Mouse (Mus musculus): ENCODE data around the gene Rdh13.

The Rdh13 gene

GRCm38 (mm10) chr7:4445216-4445791 lies at the start of gene Rdh13:
Rdh13 (minus strand) TSS chr7:4445649.
- DNase-seq (ENCODE audit: extremely low read depth, low read depth) = peak; percentile 86

GRCm38 (mm10) chr7:4493991-4494390 lies 48.5 kb upstream of the Rdh13 start:
- peak; percentile 83 for DNase-seq (ENCODE audit: extremely low read depth, low read depth)

GRCm38 (mm10) chr7:4492284-4493224 lies 47.1 kb upstream of the Rdh13 start:
- no peak for DNase-seq (ENCODE audit: extremely low read depth, low read depth)

- DNase-seq (ENCODE audit: extremely low read depth, low read depth) = no peak
Observed at GRCm38 (mm10) chr7:4491308-4491707, 45.9 kb upstream of the Rdh13 start.

GRCm38 (mm10) chr7:4482281-4482680 lies 36.8 kb upstream of the Rdh13 start:
- DNase-seq (ENCODE audit: extremely low read depth, low read depth) = no peak

- no peak for DNase-seq (ENCODE audit: extremely low read depth, low read depth)
Observed at GRCm38 (mm10) chr7:4479674-4480073, 34.2 kb upstream of the Rdh13 start.

- DNase-seq (ENCODE audit: extremely low read depth, low read depth) = no peak
Observed at GRCm38 (mm10) chr7:4478796-4479291, 33.4 kb upstream of the Rdh13 start.

- DNase-seq (ENCODE audit: extremely low read depth, low read depth) = no peak
Observed at GRCm38 (mm10) chr7:4478021-4478795, 32.8 kb upstream of the Rdh13 start.

- DNase-seq (ENCODE audit: extremely low read depth, low read depth) = no peak
Observed at GRCm38 (mm10) chr7:4473940-4474339, 28.5 kb upstream of the Rdh13 start.

GRCm38 (mm10) chr7:4471179-4471555 lies 25.7 kb upstream of the Rdh13 start:
- DNase-seq (ENCODE audit: extremely low read depth, low read depth) = no peak

- DNase-seq (ENCODE audit: extremely low read depth, low read depth) = no peak
Observed at GRCm38 (mm10) chr7:4470275-4471178, 25.1 kb upstream of the Rdh13 start.

GRCm38 (mm10) chr7:4467801-4468200 lies 22.4 kb upstream of the Rdh13 start:
- no peak for DNase-seq (ENCODE audit: extremely low read depth, low read depth)

- no peak for DNase-seq (ENCODE audit: extremely low read depth, low read depth)
Observed at GRCm38 (mm10) chr7:4464194-4464824, 18.9 kb upstream of the Rdh13 start.

- DNase-seq (ENCODE audit: extremely low read depth, low read depth) = no peak
Observed at GRCm38 (mm10) chr7:4460576-4461434, 15.4 kb upstream of the Rdh13 start, which contains the start of gene Eps8l1. Eps8l1 (plus strand) TSS chr7:4460674.

GRCm38 (mm10) chr7:4452644-4453043 lies 7.2 kb upstream of the Rdh13 start:
- DNase-seq (ENCODE audit: extremely low read depth, low read depth) = no peak

GRCm38 (mm10) chr7:4449211-4449610 lies 3.8 kb upstream of the Rdh13 start:
- DNase-seq (ENCODE audit: extremely low read depth, low read depth) = no peak

GRCm38 (mm10) chr7:4448439-4448838 lies 3.0 kb upstream of the Rdh13 start:
- DNase-seq (ENCODE audit: extremely low read depth, low read depth) = peak; percentile 38

GRCm38 (mm10) chr7:4447138-4447537 lies 1.7 kb upstream of the Rdh13 start:
- DNase-seq (ENCODE audit: extremely low read depth, low read depth) = no peak

GRCm38 (mm10) chr7:4440549-4440948 lies 4.9 kb downstream of the Rdh13 start:
- DNase-seq (ENCODE audit: extremely low read depth, low read depth) = no peak

Data from MEL-GATA-1-ER (cell line).